Mouse (Mus musculus) left cerebral cortex, postnatal 25 days (tissue): ENCODE results near the gene Trmu. TPM values are rescaled to one million over a fixed set of nuclear protein-coding genes. Genes with fewer than 3 reads are reported as not detected.
A peak's percentile ranks its signal among the peaks of the same experiment; 100 is the strongest.
"Not testable (repeated sequence)": the region's sequence is repeated elsewhere in the genome, so short reads cannot be mapped to it uniquely, and the experiment has no call there.

Experiments used
- DNase-seq, 2 experiments: peaks; one replicate each; pipeline ENCODE4 v3.0.0; 2022; ENCODE audit warnings: low spot score in 2 of 2, mixed read lengths in 1 of 2
- intact Hi-C: fragments of 180-260 bp; cut with DNase I; formaldehyde crosslinking; loops from one replicate; pipeline ENCODE4 v1.15.1; 2025
- total RNA-seq, 2 experiments: library from RNA; stranded (reverse); gene quantifications; 2 replicates each; pipeline ENCODE4 v1.2.3; 2021

The Trmu gene
- 10 to 100 TPM; 25.3 to 29.3 TPM for total RNA-seq

- peak; percentile 93 to 97 for DNase-seq
- intact Hi-C loops, result loop anchor here (1.0 to 5.0 kb wide), 2 partner anchors 20 to 267 kb away; partner anchors contain the start of gene Gtse1
These were observed at the start of gene Trmu for GRCm38 (mm10) chr15:85878848-85879497. Trmu (plus strand) TSS chr15:85879312.

- intact Hi-C loops, result no loop called here
- DNase-seq, result no peak
These were observed 49.6 kb upstream of the Trmu start for GRCm38 (mm10) chr15:85829470-85829869.

GRCm38 (mm10) chr15:85831954-85832590, 47.0 kb upstream of the Trmu start, which contains the start of gene Ttc38:
Ttc38 (plus strand) TSS chr15:85832306.
- DNase-seq, result peak; percentile 80 to 87
- intact Hi-C loops, result loop anchor here (1.0 kb wide), 1 partner anchor 21 kb away; the partner anchor contains the start of gene Cdpf1

- DNase-seq, result no peak
- intact Hi-C loops, result loop anchor here (1.0 kb wide), 1 partner anchor 21 kb away; the partner anchor contains the start of gene Cdpf1
These were observed 46.5 kb upstream of the Trmu start for GRCm38 (mm10) chr15:85832599-85832998.

- intact Hi-C loops, result no loop called here
- DNase-seq, result no peak
These were observed 43.8 kb upstream of the Trmu start for GRCm38 (mm10) chr15:85835335-85835734.

GRCm38 (mm10) chr15:85836887-85837286, 42.2 kb upstream of the Trmu start:
- DNase-seq, result no peak
- intact Hi-C loops, result no loop called here

GRCm38 (mm10) chr15:85840983-85841382, 38.1 kb upstream of the Trmu start:
- no peak for DNase-seq
- intact Hi-C loops, result loop anchor here (1.0 kb wide), 1 partner anchor 125 kb away; no protein-coding TSS in a partner anchor

- DNase-seq, result no peak
- intact Hi-C loops, result loop anchor here (1.0 kb wide), 1 partner anchor 126 kb away; no protein-coding TSS in a partner anchor
These were observed 37.2 kb upstream of the Trmu start for GRCm38 (mm10) chr15:85841796-85842360.

GRCm38 (mm10) chr15:85845071-85845470, 34.0 kb upstream of the Trmu start:
- no peak for DNase-seq
- intact Hi-C loops, result no loop called here

- no peak for DNase-seq
- intact Hi-C loops, result no loop called here
These were observed 27.3 kb upstream of the Trmu start for GRCm38 (mm10) chr15:85851656-85852392.

GRCm38 (mm10) chr15:85858980-85859489, 20.1 kb upstream of the Trmu start:
- intact Hi-C loops, result loop anchor here (1.0 kb wide), 1 partner anchor 20 kb away; the partner anchor contains the start of gene Trmu
- no peak for DNase-seq

GRCm38 (mm10) chr15:85859490-85860031, 19.6 kb upstream of the Trmu start, which contains the start of gene Gtse1:
Gtse1 (plus strand) TSS chr15:85859745.
- intact Hi-C loops, result loop anchor here (1.0 kb wide), 1 partner anchor 20 kb away; the partner anchor contains the start of gene Trmu
- peak; percentile 95 to 99 for DNase-seq

- intact Hi-C loops, result loop anchor here (5.0 kb wide), 1 partner anchor 269 kb away; no protein-coding TSS in a partner anchor
- DNase-seq, result not testable (repeated sequence)
These were observed 13.2 kb upstream of the Trmu start for GRCm38 (mm10) chr15:85865913-85866312.

GRCm38 (mm10) chr15:85867696-85868095, 11.4 kb upstream of the Trmu start:
- DNase-seq, result peak; percentile 76 to 86
- intact Hi-C loops, result loop anchor here (1.0 to 5.0 kb wide), 2 partner anchors 151 to 270 kb away; no protein-coding TSS in a partner anchor

- DNase-seq, result no peak
- intact Hi-C loops, result loop anchor here (5.0 kb wide), 1 partner anchor 265 kb away; no protein-coding TSS in a partner anchor
These were observed 1.8 kb upstream of the Trmu start for GRCm38 (mm10) chr15:85877336-85877735.

GRCm38 (mm10) chr15:85879498-85879895, 385 bp downstream of the Trmu start:
- DNase-seq, result no peak
- intact Hi-C loops, result loop anchor here (1.0 to 5.0 kb wide), 2 partner anchors 20 to 267 kb away; partner anchors contain the start of gene Gtse1

GRCm38 (mm10) chr15:85885606-85886005, 6.5 kb downstream of the Trmu start:
- DNase-seq, result no peak
- intact Hi-C loops, result no loop called here

GRCm38 (mm10) chr15:85889235-85889634, 10.1 kb downstream of the Trmu start:
- intact Hi-C loops, result no loop called here
- no peak for DNase-seq

- intact Hi-C loops, result no loop called here
- DNase-seq, result no peak
These were observed 12.9 kb downstream of the Trmu start for GRCm38 (mm10) chr15:85891971-85892370.
